Mouse (Mus musculus) myocyte (in vitro differentiated cells): ENCODE measurements at regions not wholly inside any gene's neighbourhood (a gene's known extent, or its start where the extent isn't known, plus 50 kb on each side); places are given as distances from the start of the nearest gene placed in this dataset.

ENCODE experiments used
- CEBPB ChIP-seq: IDR thresholded peaks from 2 replicates; pipeline ENCODE4 v1.6.1; 2011; ENCODE audit warnings: mild to moderate bottlenecking, moderate library complexity; ENCODE audit not compliant: poor library complexity, insufficient read depth, severe bottlenecking
- E2F4 ChIP-seq: IDR thresholded peaks from one replicate; pipeline ENCODE4 v1.6.1; 2011; ENCODE audit warnings: mild to moderate bottlenecking, control low read depth, moderate library complexity; ENCODE audit not compliant: insufficient read depth
- MAX ChIP-seq: IDR thresholded peaks from one replicate; pipeline ENCODE4 v1.6.1; 2011; ENCODE audit warnings: low read depth, mild to moderate bottlenecking, control low read depth
- MYOD1 ChIP-seq, 3 experiments: IDR thresholded peaks; one replicate each; pipeline ENCODE4 v1.6.1; 2011; ENCODE audit warnings: control low read depth in 2 of 3, low read depth in 2 of 3, mild to moderate bottlenecking in 2 of 3, moderate library complexity in 1 of 3; ENCODE audit not compliant: insufficient read length in 2 of 3, control insufficient read depth in 1 of 3
- MYOG ChIP-seq, 3 experiments: IDR thresholded peaks; one replicate each; pipeline ENCODE4 v1.6.1; 2011; ENCODE audit warnings: control low read depth in 2 of 3, low read depth in 2 of 3, mild to moderate bottlenecking in 2 of 3; ENCODE audit not compliant: insufficient read length in 2 of 3, control insufficient read depth in 1 of 3, insufficient read depth in 1 of 3
- POLR2A ChIP-seq: IDR thresholded peaks from one replicate; pipeline ENCODE4 v1.6.1; 2011; ENCODE audit warnings: low read depth, mild to moderate bottlenecking, control low read depth, moderate library complexity; ENCODE audit not compliant: insufficient read length
- POLR2AphosphoS2 ChIP-seq: IDR thresholded peaks from one replicate; pipeline ENCODE4 v1.6.1; 2011; ENCODE audit warnings: low read depth, control low read depth; ENCODE audit not compliant: insufficient read length
- SRF ChIP-seq: IDR thresholded peaks from one replicate; pipeline ENCODE4 v1.6.1; 2011; ENCODE audit warnings: low read depth; ENCODE audit not compliant: control insufficient read depth, insufficient read length
- TCF12 ChIP-seq: IDR thresholded peaks from one replicate; pipeline ENCODE4 v1.6.1; 2011; ENCODE audit warnings: mild to moderate bottlenecking, control low read depth; ENCODE audit not compliant: poor library complexity, insufficient read depth, severe bottlenecking
- TCF3 ChIP-seq: IDR thresholded peaks from one replicate; pipeline ENCODE4 v1.6.1; 2011; ENCODE audit warnings: low read depth, control low read depth; ENCODE audit not compliant: insufficient read length
- USF1 ChIP-seq: IDR thresholded peaks from one replicate; pipeline ENCODE4 v1.6.1; 2011; ENCODE audit warnings: low read depth, mild to moderate bottlenecking, control low read depth, moderate library complexity

GRCm38 (mm10) chr1:137017642-137018041 is 57.4 kb upstream of the Nr5a2 start:
- TF ChIP-seq POLR2A (no peak), MAX (no peak), USF1 (no peak), POLR2AphosphoS2 (no peak), SRF (no peak), MYOD1 (IDR thresholded peaks at IDR 0.05; ENCODE audit: control insufficient read depth in 1 of 3, insufficient read length in 2 of 3, low read depth in 2 of 3) (no peak), E2F4 (no peak), MYOG (IDR thresholded peaks at IDR 0.05; ENCODE audit: control insufficient read depth in 1 of 3, insufficient read depth in 1 of 3, insufficient read length in 2 of 3, low read depth in 2 of 3) (no peak), TCF12 (no peak), TCF3 (no peak), CEBPB (no peak)
